Comparison of ENCODE assay signal across 8 mouse cellular contexts in the genomic region with DNA sequence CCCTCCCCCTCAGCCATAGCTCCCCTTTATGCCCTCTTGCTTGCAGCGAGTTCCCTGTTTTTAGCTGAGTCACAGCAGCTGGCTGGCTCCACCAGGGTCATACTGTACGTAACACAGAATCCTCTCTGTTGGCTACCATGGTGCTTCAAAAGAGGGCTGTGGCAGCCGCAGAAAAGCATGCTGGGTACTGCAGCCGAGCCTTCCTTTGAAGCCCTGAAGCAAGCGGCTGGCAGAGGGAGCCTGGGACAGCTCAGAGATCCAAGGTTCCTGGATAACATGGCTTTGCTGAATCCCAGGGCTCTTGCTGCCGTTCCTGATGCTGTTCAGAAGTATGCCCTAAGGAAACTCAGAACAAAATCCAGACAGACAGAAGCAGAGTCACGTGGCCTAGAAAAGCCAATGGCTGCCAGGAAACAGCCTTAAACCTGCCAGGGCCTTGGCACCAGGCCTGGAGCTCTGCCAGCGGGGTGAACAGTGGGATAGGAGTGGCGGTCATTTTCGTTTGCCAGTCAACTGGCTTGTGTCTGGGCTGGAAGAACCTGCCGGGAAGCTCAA.
DNase-seq lines count a peak whose midpoint lies in the region; ATAC-seq lines count a peak whose summit lies in the region.

No protein-coding gene starts in this region.

- H3K4me2 ChIP-seq in neural tube, embryonic 14.5 days (ENCODE audit: low read depth, low read length): peak overlapping the region; percentile 22

- ATAC-seq in cerebellum, adult (ENCODE audit: insufficient number of reproducible peaks, low FRiP score, low TSS enrichment): peak; percentile 83
- peak; percentile 95 for ATAC-seq in neural tube, embryonic 14.5 days (ENCODE audit: low read depth)

- DNase-seq in heart, adult 18-20 months: peak; percentile 30 to 47
- no peak for DNase-seq in heart, embryonic 10.5 days (ENCODE audit: low spot score)
- peak; percentile 55 to 64 for DNase-seq in frontal cortex, adult 2 months (ENCODE audit: extremely low spot score in 1 of 2, low spot score in 1 of 2)
- DNase-seq in hindbrain, embryonic 10.5 days (ENCODE audit: low spot score): peak; percentile 2
- DNase-seq in left cerebral cortex, postnatal 10 days (ENCODE audit: extremely low spot score in 1 of 2, low spot score in 2 of 2): peak; percentile 70 to 76
- DNase-seq in urinary bladder, postnatal 25 days (ENCODE audit: low spot score): peak; percentile 5

- H3K9ac ChIP-seq in neural tube, embryonic 14.5 days (replicated peaks; ENCODE audit: low read depth, low read length): no peak overlapping the region

- H3K9me3 ChIP-seq in heart, embryonic 10.5 days: no peaks in the 10 kb centered on the region
- no peaks in the 10 kb centered on the region for H3K9me3 ChIP-seq in hindbrain, embryonic 10.5 days
- no peaks in the 10 kb centered on the region for H3K9me3 ChIP-seq in neural tube, embryonic 14.5 days (ENCODE audit: control insufficient read depth, low read length)

- no peaks in the 10 kb centered on the region for H3K4me1 ChIP-seq in heart, embryonic 10.5 days
- no peaks in the 10 kb centered on the region for H3K4me1 ChIP-seq in hindbrain, embryonic 10.5 days (replicated peaks)
- H3K4me1 ChIP-seq in neural tube, embryonic 14.5 days (ENCODE audit: control insufficient read depth, insufficient read depth, low read length): no peaks in the 10 kb centered on the region

- WGBS in heart, embryonic 10.5 days: 72% methylated on average over 11 of the region's 11 CpGs
- 78% methylated on average over 11 of the region's 11 CpGs for WGBS in hindbrain, embryonic 10.5 days
- WGBS in neural tube, embryonic 14.5 days: 53% methylated on average over 11 of the region's 11 CpGs

- H3K36me3 ChIP-seq in heart, embryonic 10.5 days: no peaks in the 10 kb centered on the region
- H3K36me3 ChIP-seq in hindbrain, embryonic 10.5 days: no peaks in the 10 kb centered on the region
- H3K36me3 ChIP-seq in neural tube, embryonic 14.5 days (ENCODE audit: control insufficient read depth, insufficient read depth, low read length): no peaks in the 10 kb centered on the region

- intact Hi-C loops in left cerebral cortex, postnatal 10 days (cut with DNase I): loop anchor here (5.0 kb wide), 1 partner anchor 110 kb away; no protein-coding TSS in a partner anchor

- no peak overlapping the region for H3K27ac ChIP-seq in heart, embryonic 10.5 days
- no peak overlapping the region for H3K27ac ChIP-seq in hindbrain, embryonic 10.5 days
- peak overlapping the region; percentile 62 for H3K27ac ChIP-seq in neural tube, embryonic 14.5 days (ENCODE audit: low read depth, low read length)

- H3K27me3 ChIP-seq in heart, embryonic 10.5 days (ENCODE audit: insufficient read depth, poor library complexity, severe bottlenecking): no peaks in the 10 kb centered on the region
- H3K27me3 ChIP-seq in hindbrain, embryonic 10.5 days (ENCODE audit: insufficient read depth, poor library complexity, severe bottlenecking): no peaks in the 10 kb centered on the region
- H3K27me3 ChIP-seq in neural tube, embryonic 14.5 days (ENCODE audit: control insufficient read depth, insufficient read depth, low read length): no peaks in the 10 kb centered on the region

- H3K4me3 ChIP-seq in heart, embryonic 10.5 days: no peak overlapping the region
- H3K4me3 ChIP-seq in hindbrain, embryonic 10.5 days: no peak overlapping the region
- no peak overlapping the region for H3K4me3 ChIP-seq in neural tube, embryonic 14.5 days (ENCODE audit: low read depth, low read length)
